Mouse (Mus musculus): ENCODE data around the gene Dgcr8.

DNA sequence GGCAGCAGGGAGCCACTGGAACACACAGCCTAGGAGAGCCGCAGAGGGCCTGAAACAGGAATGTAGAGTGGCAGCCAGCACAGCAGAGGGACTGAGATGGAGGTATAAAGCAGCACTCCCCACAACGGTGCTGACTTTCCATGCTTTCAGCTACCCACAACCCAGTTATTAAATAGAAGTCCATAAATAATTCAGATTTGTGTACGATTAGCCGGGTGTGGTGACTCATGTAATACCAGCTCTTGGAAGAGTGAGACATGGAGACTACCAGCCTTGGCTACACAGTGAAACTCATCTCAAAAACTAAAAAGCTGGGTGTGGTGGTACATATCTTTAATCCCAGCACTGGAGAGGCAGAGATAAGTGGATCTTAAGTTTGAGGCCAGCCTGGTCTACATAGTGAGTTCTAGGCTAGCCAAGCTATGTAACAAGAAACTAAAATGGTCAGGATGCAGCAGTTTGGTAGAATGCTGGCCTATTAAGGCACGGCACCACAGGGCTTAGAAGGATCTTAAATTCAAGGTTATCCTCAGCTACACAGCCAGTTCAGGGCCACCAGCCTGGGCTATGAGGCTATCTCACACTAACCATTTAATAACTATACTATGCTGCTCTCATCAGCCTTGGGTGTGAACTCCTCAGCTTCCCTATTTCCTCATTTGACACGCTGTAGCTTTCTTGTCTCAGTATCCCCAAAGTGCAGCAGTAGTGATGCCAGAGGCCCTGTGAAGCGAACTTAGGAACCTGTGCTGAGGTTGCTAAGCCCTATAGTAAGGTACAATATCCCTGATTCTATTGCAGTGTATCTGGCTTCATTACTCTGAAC lies 52.2 kb downstream of the Dgcr8 start:
- no peak for TF ChIP-seq POLR2A (IDR thresholded peaks at IDR 0.05; ENCODE audit: borderline replicate concordance, low read depth, low read length)
- no peak for TF ChIP-seq CTCF (IDR thresholded peaks at IDR 0.05; ENCODE audit: low read depth, low read length)

All from bone marrow macrophage, adult 2 months (primary cell).